Mouse (Mus musculus) forebrain, embryonic 12.5 days (tissue): Measurements from ENCODE around the gene Rex1bd. TPM values are rescaled to one million over a fixed set of nuclear protein-coding genes. Genes with fewer than 3 reads are reported as not detected.

ENCODE experiments used
- ATAC-seq: fragments of 200-750 bp; cut with Nextera tagmentation; 2 replicates; pipeline ENCODE4 v1.8.0; 2017; ENCODE audit warnings: moderate TSS enrichment; ENCODE audit not compliant: low FRiP score
- H3K27ac ChIP-seq: fragments of 300-500 bp; sonication (generic); 2 replicates; pipeline ENCODE4 v1.5.1; 2016; ENCODE audit warnings: mild to moderate bottlenecking
- H3K27me3 ChIP-seq: fragments of 300-500 bp; sonication (generic); 2 replicates; pipeline ENCODE4 v1.6.1; 2016; ENCODE audit warnings: mild to moderate bottlenecking
- H3K36me3 ChIP-seq: fragments of 300-500 bp; sonication (generic); replicated peaks from 2 replicates; pipeline ENCODE4 v1.6.1; 2016; ENCODE audit warnings: mild to moderate bottlenecking
- H3K4me1 ChIP-seq: fragments of 300-500 bp; sonication (generic); 2 replicates; pipeline ENCODE4 v1.6.1; 2016
- H3K4me2 ChIP-seq: fragments of 300-500 bp; sonication (generic); 2 replicates; pipeline ENCODE4 v1.6.1; 2016; ENCODE audit warnings: mild to moderate bottlenecking, moderate library complexity
- H3K4me3 ChIP-seq: fragments of 300-500 bp; sonication (generic); replicated peaks from 2 replicates; pipeline ENCODE4 v1.5.1; 2016; ENCODE audit warnings: mild to moderate bottlenecking
- H3K9ac ChIP-seq: fragments of 300-500 bp; sonication (generic); 2 replicates; pipeline ENCODE4 v1.6.1; 2016; ENCODE audit warnings: mild to moderate bottlenecking
- H3K9me3 ChIP-seq: fragments of 300-500 bp; sonication (generic); 2 replicates; pipeline ENCODE4 v1.6.1; 2016
- WGBS: fragments of 180-500 bp; shearing (Covaris S2); methylation state at CpG from one replicate; pipeline ENCODE4 v1.1.7; 2016; 5-methylcytosine and 5-hydroxymethylcytosine counted together
- polyA plus RNA-seq: library from polyadenylated mRNA; unstranded; fragments of >200 nt; fragmentation: Nextera tagmentation; extraction: Ambion mirVana; gene quantifications from 2 replicates; pipeline ENCODE4 v1.2.1, GENCODE M21; 2016

Gene Rex1bd
- polyA plus RNA-seq, 1 experiment from 2014 or later = 126 TPM

DNA sequence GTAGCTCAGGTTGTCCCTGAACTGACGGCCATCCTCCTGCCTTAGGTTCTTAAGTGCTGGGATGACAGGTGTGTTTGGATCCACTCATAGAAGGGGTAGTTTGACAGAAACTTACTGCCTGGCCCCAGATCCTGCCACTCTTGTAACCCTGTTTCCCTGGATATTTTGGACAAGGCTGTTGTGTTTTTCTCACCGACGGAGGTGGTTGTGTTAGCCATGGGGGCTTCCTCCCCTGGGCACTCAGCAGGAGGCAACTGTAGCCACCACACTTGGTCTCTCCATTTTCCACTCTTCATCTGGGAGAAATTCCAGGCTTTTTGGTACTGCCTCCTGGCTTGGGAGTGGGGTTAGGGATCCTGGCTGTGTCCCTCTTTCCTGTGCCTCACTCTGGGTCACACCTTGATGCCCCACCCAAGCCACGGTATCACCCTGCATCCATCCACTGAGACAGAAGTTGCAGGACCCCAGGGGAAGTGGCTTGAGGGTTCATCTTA is 33.5 kb upstream of the Rex1bd start:
- Histone ChIP-seq H3K27me3 (no peaks in the 10 kb centered on the region), H3K9me3 (no peaks in the 10 kb centered on the region), H3K4me3 (peak overlapping the region; percentile 82), H3K4me1 (peaks cover 41% of the 10 kb centered on the region), H3K4me2 (peak overlapping the region; percentile 93), H3K27ac (peak overlapping the region; percentile 96), H3K9ac (peak overlapping the region; percentile 79), H3K36me3 (peaks cover 21% of the 10 kb centered on the region)
- ATAC-seq = no peak
- WGBS = 17% methylated on average over 4 of the region's 4 CpGs

DNA sequence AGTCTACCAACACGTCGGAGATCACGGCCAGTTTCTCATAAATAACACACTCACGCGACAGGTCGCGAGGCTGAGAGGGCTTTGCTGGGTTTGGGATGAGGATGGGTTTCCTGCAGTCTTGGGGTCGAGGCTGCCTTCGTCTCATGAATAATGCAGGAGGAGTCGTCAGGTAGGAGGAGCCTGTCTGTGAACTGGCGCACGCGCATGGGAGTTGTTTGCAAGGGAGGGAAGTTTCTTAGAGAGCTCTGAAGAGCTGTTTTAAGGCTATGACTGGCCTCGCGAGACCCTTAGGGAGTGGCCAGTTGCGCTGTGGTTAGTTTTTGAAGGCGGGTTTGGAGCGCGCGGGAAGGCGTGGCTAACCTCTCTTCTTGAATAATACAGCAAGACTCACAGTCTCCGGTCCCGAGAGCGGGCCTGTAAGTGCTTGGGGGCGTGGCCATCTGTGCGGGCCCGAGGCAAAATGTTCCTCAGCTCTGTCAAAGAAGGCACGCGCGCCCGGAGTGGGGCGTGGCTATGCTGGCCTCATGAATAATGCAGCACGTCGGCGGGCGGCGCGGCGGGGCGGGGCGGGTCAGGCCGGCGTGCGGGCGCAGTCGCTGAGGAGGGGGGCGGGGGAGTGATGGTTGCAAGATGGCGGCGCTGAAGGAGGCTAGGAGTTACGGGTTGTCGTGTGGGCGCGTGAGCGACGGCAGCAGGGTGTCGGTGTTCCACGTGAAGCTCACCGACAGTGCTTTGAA is 32.7 kb upstream of the Rex1bd start, which contains the start of gene Ell:
Gene Ell, plus strand, starts transcription at position 381 of the 737 bp plus-strand sequence.
- Histone ChIP-seq H3K9ac (peak within 1 kb of the TSS; percentile 79), H3K27me3 (no peaks in the 10 kb centered on the region), H3K4me3 (peak within 1 kb of the TSS; percentile 82), H3K27ac (peak within 1 kb of the TSS; percentile 96), H3K36me3 (peaks cover 29% of the 10 kb centered on the region), H3K4me1 (peaks cover 38% of the 10 kb centered on the region), H3K4me2 (peak within 1 kb of the TSS; percentile 93), H3K9me3 (no peaks in the 10 kb centered on the region)
- ATAC-seq = peak; percentile 90
- WGBS = 1% methylated on average over 56 of the region's 58 CpGs

DNA sequence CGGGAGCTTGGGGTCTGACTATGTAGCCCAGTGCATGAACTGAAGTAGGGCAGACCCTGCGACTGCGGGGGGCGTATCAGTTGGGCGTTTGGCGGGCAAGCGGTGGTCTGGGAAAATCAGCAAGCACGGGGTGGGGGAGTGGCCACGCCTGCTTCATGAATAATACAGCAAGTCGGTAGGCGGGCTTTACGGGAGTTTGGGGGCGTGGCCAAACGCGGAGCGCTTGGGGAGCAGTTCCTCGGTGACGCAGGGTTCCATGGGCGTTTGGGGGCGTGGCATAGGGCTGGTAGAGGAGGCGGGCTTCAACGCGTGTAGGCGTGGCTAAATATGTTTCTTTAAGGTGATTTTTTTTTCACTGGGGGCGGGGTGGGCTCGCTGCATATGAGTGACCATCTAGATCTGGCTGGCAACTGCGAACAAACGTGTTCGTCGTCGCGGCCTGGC is 32.1 kb upstream of the Rex1bd start:
- Histone ChIP-seq H3K4me1 (peaks cover 33% of the 10 kb centered on the region), H3K27ac (peak overlapping the region; percentile 96), H3K9me3 (no peaks in the 10 kb centered on the region), H3K4me2 (peak overlapping the region; percentile 93), H3K9ac (peak overlapping the region; percentile 79), H3K4me3 (peak overlapping the region; percentile 82), H3K27me3 (no peaks in the 10 kb centered on the region), H3K36me3 (peaks cover 35% of the 10 kb centered on the region)
- WGBS = under 1% methylated on average over 32 of the region's 32 CpGs
- ATAC-seq = peak; percentile 84

DNA sequence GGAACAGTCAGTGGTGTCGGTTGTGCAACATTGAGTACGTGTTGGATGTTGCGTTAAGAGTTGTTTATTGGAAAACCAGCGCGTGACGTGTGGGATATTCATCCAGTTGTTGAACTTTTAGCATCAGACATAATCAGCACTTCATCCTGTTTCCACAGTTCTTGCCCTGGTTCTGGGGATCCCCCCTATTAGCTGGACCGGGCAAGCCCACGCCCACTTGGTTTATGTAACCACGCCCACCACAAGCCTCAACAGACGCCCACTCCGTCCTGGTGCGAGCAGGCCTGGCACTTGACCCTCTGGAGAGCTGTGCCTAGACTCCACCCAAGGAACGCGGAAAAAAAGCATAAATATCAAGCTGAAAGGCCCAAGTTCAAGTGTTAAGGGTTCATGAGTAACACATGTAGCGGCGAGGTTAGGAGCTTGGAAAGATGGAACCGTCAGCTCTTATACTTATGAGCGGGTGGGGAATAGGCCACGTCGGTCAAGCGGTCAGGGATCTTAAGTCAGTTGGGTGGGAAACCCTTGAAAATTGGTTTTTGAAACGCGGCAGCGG is 31.6 kb upstream of the Rex1bd start:
- peak overlapping the region; percentile 93 for H3K4me2 ChIP-seq
- peak overlapping the region; percentile 39 for H3K9ac ChIP-seq
- H3K4me1 ChIP-seq = peaks cover 29% of the 10 kb centered on the region
- no peaks in the 10 kb centered on the region for H3K9me3 ChIP-seq
- peak overlapping the region; percentile 96 for H3K27ac ChIP-seq
- no peaks in the 10 kb centered on the region for H3K27me3 ChIP-seq
- peak; percentile 24 for ATAC-seq
- peaks cover 40% of the 10 kb centered on the region for H3K36me3 ChIP-seq
- WGBS = 15% methylated on average over 24 of the region's 24 CpGs
- peak overlapping the region; percentile 82 for H3K4me3 ChIP-seq

DNA sequence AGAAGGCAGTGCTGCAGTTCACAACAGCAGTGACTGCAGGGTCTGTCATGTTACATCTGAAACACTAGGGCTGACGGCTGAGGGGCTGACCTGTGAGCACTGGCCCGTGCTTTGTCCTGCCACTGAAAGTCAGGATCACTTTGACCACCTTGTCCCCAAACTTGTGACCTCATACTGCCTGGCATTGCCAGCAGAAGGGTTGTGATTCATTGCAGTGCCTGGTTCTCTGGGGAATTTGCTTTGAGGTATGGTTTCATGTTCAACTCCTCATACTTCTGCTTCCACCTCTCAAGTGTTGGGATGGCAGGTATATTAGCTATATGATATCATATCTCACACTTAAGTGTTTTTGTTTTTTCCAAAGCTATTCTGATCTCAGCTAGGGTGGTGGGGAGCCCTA is 29.1 kb upstream of the Rex1bd start:
- no peaks in the 10 kb centered on the region for H3K27me3 ChIP-seq
- H3K4me3 ChIP-seq = no peak overlapping the region
- H3K9ac ChIP-seq = no peak overlapping the region
- no peak overlapping the region for H3K4me2 ChIP-seq
- H3K36me3 ChIP-seq = peaks cover 64% of the 10 kb centered on the region
- 96% methylated on average over 2 of the region's 2 CpGs for WGBS
- H3K27ac ChIP-seq = no peak overlapping the region
- no peaks in the 10 kb centered on the region for H3K9me3 ChIP-seq
- peaks cover 17% of the 10 kb centered on the region for H3K4me1 ChIP-seq
- no peak for ATAC-seq

DNA sequence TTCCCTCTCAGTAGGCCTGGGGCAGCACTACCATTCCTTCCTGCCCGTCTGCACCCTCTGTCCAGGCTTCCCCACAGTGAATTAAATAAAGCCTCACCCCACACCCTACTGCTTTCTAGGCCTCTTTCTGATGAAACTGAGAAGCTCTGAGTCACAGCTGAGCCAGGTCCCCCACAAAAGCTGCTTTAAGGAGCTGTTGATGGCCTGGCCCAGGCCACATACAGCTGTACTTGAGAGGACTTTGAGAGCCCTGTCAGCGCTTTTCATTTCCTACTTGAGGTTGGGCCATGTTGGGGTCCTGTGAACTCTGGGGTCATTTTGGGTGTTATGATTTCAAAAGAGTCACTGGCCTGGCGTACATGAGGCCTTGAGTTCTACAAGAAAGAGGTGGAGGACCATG is 28.7 kb upstream of the Rex1bd start:
- no peaks in the 10 kb centered on the region for H3K27me3 ChIP-seq
- H3K9ac ChIP-seq = no peak overlapping the region
- H3K4me1 ChIP-seq = peaks cover 12% of the 10 kb centered on the region
- WGBS = 93% methylated on average over 3 of the region's 3 CpGs
- no peak overlapping the region for H3K4me2 ChIP-seq
- no peak overlapping the region for H3K4me3 ChIP-seq
- ATAC-seq = no peak
- peaks cover 67% of the 10 kb centered on the region for H3K36me3 ChIP-seq
- H3K27ac ChIP-seq = no peak overlapping the region
- H3K9me3 ChIP-seq = no peaks in the 10 kb centered on the region

DNA sequence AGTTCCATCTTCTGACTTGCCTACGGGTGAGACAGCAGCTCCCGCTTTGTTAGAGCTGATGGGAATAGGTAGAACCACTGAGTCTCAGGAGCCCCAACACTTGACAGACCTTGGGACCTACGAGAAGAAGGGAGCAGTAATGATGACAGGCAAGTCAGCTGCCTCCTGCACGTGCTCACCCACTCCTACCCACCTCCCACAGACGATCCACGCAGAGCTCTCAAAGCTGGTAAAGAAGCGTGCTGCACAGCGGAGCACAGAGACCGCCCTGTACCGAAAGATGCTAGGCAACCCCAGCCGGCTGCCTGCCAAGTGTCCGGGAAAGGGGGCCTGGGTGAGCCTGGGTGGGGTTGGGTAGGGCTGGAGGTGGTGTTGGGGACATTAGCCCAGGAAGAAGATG is 27.7 kb upstream of the Rex1bd start:
- H3K9ac ChIP-seq = no peak overlapping the region
- H3K36me3 ChIP-seq = peaks cover 76% of the 10 kb centered on the region
- H3K9me3 ChIP-seq = no peaks in the 10 kb centered on the region
- H3K27me3 ChIP-seq = no peaks in the 10 kb centered on the region
- peaks cover 11% of the 10 kb centered on the region for H3K4me1 ChIP-seq
- no peak overlapping the region for H3K4me2 ChIP-seq
- no peak overlapping the region for H3K4me3 ChIP-seq
- no peak for ATAC-seq
- H3K27ac ChIP-seq = no peak overlapping the region
- 94% methylated on average over 12 of the region's 12 CpGs for WGBS

DNA sequence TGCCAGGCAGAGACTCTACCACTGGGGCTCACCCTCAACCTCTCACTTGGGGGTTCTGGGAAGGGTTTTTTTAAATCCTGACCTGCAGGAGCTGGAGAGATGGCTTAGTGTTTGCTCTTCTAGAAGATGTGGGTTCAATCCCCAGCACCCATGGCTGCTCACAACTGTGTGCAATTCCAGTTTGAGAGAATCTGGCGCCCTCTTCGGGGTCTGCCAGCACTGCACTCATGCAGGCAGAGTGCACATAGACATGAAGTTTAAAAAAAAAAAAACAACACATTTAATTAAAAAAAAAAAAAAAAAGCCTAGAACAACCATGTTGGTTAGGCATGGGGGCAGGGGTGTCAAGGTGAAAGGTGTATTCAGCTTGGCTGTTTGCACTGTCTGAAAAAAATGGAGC is 23.8 kb upstream of the Rex1bd start:
- H3K4me3 ChIP-seq = no peak overlapping the region
- no peak overlapping the region for H3K9ac ChIP-seq
- 86% methylated on average over 2 of the region's 2 CpGs for WGBS
- H3K27me3 ChIP-seq = no peaks in the 10 kb centered on the region
- H3K4me1 ChIP-seq = peaks cover 26% of the 10 kb centered on the region
- H3K9me3 ChIP-seq = no peaks in the 10 kb centered on the region
- ATAC-seq = no peak
- H3K27ac ChIP-seq = no peak overlapping the region
- peaks cover 57% of the 10 kb centered on the region for H3K36me3 ChIP-seq
- no peak overlapping the region for H3K4me2 ChIP-seq

DNA sequence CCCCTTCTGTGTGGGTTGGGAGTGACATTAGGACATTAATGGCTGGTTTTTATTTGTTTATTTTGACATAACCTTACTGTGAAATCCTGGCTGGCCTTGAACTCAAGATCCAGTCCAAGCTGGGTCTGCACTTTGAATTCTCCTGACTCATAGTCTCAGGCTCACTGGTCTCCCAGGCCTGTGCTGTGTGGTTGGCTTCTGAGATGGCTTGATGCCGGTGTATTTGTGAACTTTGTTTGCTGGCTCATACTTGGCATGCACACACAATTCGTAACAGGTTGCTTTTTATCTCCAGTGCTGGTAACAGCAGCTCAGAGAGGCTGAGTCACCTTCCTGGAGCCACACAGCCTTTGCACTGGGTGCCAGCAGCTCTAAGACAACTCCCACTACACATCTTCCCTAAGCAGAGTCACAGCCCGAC is 23.2 kb upstream of the Rex1bd start:
- ATAC-seq = no peak
- Histone ChIP-seq H3K36me3 (peaks cover 52% of the 10 kb centered on the region), H3K9ac (no peak overlapping the region), H3K9me3 (no peaks in the 10 kb centered on the region), H3K4me2 (no peak overlapping the region), H3K27ac (no peak overlapping the region), H3K4me1 (peaks cover 26% of the 10 kb centered on the region), H3K27me3 (no peaks in the 10 kb centered on the region), H3K4me3 (no peak overlapping the region)
- WGBS = 98% methylated on average over 3 of the region's 3 CpGs

DNA sequence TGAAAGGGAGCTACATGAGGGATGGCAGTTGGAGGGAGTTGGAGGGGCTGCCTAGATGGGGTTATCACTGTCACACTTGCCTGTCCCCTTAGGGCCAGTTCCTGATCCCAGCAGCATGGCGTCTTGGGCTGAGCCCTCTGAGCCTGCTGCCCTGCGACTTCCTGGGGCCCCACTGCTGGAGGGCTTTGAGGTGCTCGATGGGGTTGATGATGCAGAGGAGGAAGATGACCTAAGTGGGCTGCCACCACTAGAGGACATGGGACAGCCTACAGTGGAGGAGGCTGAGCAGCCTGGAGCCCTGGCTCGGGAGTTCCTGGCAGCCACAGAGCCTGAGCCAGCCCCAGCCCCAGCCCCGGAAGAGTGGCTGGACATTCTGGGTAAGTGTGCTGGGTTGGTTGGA is 22.7 kb upstream of the Rex1bd start:
- Histone ChIP-seq H3K4me1 (peaks cover 26% of the 10 kb centered on the region), H3K4me3 (no peak overlapping the region), H3K9ac (no peak overlapping the region), H3K9me3 (no peaks in the 10 kb centered on the region), H3K36me3 (peaks cover 47% of the 10 kb centered on the region), H3K27ac (no peak overlapping the region), H3K27me3 (no peaks in the 10 kb centered on the region), H3K4me2 (no peak overlapping the region)
- WGBS = 93% methylated on average over 5 of the region's 5 CpGs
- no peak for ATAC-seq

DNA sequence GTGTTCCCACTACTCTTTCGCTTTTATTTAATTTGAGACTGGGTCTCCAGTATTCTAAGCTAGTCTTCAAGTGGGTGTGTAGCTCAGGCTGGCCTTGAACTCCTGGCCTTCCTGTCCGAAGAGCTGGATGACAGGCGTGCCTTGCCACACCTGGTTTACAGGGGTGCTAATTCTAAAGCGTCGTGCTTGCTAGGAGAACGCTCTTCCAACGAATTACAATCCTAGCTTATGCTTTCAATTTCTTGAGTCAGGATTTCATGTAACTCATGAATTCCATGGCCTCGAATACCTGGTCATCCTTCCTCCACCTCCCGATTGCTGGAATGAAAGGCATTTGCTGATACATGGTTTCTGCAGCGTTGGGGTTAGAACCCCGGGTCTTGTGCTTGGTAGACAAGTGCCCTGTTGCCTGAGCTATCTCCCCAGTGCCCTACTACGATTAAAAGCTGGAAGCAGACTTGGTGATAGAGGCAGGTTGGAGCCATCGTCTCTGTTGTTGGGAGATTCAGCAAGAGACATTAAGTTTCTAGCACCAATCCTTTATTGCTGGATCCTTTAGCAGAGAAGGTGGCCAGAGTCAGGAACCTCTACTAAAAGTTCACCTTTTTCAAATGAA is 21.7 kb upstream of the Rex1bd start:
- Histone ChIP-seq H3K36me3 (peaks cover 37% of the 10 kb centered on the region), H3K27me3 (no peaks in the 10 kb centered on the region), H3K9ac (peak overlapping the region; percentile 90), H3K4me3 (peak overlapping the region; percentile 82), H3K4me2 (peak overlapping the region; percentile 85), H3K27ac (peak overlapping the region; percentile 86), H3K4me1 (peaks cover 28% of the 10 kb centered on the region), H3K9me3 (no peaks in the 10 kb centered on the region)
- 38% methylated on average over 13 of the region's 13 CpGs for WGBS
- no peak for ATAC-seq

DNA sequence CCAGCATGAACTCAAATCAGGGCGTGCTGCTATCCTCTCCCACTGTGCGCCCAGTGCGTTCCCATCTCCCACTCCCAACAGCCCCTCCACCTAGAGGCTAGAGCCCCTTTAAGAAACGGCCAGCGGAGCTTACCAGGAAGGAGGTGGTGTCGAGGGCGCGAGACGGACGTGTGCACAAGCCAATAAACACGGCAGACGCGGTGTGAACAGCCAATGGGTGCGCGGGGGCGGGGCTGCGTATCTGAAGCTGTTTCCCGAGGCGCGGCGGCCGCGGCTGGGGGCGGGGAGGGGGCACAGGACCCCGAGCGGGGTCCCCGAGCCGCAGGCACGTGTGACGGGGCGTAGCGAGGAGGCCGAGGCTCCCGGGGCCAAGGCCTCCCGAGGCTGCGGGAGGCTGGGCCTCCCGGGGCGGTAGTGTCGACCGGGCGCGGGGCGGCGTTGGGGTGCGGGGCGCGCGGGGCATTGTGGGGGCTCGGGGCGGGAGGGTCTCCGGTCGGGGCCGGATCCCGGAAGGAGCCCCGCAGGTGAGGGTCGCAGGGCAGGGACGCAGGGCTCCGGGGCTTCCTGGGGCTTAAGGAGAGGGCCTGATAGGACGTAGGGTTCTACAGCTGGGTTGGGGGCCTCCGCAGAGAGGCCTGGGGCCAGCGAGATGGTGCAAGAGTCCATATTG is 21.1 kb upstream of the Rex1bd start, which contains the start of the genes Fkbp8 and Kxd1:
Gene Fkbp8, plus strand, starts transcription at position 213 of the 670 bp plus-strand sequence.
Gene Kxd1, minus strand, starts transcription at position 445 of the 670 bp plus-strand sequence.
- Histone ChIP-seq H3K4me2 (peak within 1 kb of the TSS; percentile 85), H3K4me3 (peak within 1 kb of the TSS; percentile 82), H3K9ac (peak within 1 kb of the TSS; percentile 90), H3K36me3 (peaks cover 31% of the 10 kb centered on the region), H3K27ac (peak within 1 kb of the TSS; percentile 86), H3K4me1 (peaks cover 29% of the 10 kb centered on the region), H3K27me3 (no peaks in the 10 kb centered on the region), H3K9me3 (no peaks in the 10 kb centered on the region)
- under 1% methylated on average over 57 of the region's 61 CpGs for WGBS
- peak; percentile 93 for ATAC-seq
